Mouse (Mus musculus) heart, postnatal 0 days (tissue): Measurements from ENCODE around the gene Vangl1.

Source experiments
- CTCF ChIP-seq: IDR thresholded peaks from 2 replicates; pipeline ENCODE4 v1.5.1; 2016; ENCODE audit warnings: antibody characterized with exemption, control low read depth, low read depth
- EP300 ChIP-seq: IDR thresholded peaks from 2 replicates; pipeline ENCODE4 v1.6.1; 2016; ENCODE audit warnings: antibody characterized with exemption, low read depth

- TF ChIP-seq CTCF, result no peak
- no peak for TF ChIP-seq EP300
Observed at GRCm38 (mm10) chr3:102175701-102176100, 28.8 kb downstream of the Vangl1 start.
